Mouse (Mus musculus): ENCODE data around the gene Rora.

The Rora gene

DNA sequence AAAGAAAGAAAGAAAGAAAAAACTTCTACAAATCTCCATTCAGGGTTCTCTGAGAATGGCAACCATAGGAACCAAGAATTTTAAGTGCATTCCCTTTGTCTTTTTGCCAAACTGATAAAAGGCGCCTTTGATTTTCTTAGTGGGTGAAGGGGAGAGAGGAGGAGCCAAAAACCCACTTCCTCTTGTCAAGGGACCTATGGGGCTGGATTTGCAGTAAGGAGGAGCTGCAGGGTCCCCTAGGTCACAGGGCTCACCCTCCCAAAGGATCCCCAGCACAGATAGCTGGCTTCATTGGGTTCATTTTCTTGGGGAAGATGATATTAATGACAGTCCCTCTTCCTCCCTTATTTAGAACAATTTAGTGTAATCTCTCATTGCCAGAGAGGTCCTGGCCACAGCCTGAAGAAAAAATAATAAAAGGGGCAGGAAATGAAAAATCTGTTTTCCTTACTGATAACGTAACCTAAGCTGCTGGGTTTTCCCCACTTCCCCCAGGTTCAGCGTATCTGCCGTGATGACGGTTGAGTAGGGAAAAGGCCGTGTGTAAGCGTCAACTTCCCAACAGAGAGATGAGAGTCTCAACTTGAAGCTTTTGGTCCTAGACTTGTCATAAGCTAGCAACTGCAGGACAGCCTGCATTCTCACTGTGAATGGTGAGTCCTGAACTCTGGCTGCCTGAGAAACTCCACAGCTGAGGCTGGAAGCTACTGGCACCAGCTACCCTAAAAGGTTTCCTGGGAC lies 511.7 kb downstream of the Rora start:
- peak; percentile 32 for DNase-seq

DNA sequence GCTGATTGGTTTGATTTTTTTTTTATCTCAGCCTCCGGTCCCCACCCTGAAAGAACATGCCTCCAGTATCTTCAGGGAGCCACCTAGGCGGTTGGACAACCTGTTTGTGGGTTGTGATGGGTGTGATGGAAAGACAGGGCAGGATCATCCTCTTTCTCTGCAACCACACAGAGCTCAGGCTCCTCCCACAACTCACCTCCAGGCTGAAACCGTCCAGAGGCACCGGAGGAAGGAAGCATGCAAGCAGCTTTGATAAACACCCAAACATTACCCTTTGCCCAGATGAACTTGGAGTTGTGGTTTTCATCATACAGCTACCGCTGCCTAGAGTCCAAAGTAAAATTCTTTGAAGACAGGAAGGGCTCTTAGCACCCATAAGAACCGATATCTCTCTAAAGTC lies 520.5 kb downstream of the Rora start:
- DNase-seq, result peak; percentile 17

DNA sequence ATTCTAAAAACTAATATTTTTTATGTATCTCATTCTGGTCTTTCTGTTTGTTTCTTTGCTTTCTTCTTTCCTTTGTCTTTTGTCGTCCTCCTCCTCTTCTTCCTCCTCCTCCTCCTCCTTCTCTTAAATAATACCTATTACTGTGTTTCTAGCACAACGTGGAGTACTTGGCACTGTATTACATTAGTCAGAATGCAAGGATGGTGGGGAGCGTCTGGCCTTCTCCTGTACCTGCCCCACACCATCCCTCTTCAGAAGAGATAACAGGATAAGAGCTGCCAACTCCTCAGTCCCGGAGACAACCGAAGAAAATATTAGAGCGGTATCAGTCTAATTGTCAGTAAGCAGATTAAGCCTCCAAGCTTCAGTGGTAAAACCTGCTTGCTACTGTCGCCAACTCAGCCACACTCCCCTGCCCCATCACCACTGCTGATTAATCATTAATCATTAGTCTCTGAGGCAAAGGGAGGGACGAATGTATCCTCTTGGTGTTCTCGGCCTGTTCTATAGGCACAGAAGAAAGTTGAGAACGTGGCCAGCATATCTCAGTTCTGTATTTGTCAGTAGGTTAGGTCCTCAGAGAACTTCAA lies 521.0 kb downstream of the Rora start:
- DNase-seq, result no peak

DNA sequence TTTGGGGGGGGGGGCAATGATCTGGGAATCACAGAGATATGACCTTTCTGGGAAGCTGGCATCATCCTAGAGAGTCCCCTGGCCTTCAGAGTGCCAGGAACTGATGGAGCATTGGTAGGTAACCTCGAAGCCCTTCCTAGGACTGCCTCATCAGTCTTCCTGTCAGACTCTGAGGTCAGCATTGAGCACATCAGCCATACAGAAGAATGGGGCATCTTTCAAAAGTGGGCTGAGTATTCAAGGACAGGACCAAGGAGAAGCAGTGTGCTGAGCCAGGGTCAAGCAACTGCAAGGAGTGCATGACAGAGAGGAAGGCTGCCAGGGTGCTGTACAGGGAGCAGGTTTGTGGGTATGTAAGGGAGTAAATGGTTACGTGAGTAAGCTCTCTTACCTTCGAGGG lies 523.4 kb downstream of the Rora start:
- no peak for DNase-seq

DNA sequence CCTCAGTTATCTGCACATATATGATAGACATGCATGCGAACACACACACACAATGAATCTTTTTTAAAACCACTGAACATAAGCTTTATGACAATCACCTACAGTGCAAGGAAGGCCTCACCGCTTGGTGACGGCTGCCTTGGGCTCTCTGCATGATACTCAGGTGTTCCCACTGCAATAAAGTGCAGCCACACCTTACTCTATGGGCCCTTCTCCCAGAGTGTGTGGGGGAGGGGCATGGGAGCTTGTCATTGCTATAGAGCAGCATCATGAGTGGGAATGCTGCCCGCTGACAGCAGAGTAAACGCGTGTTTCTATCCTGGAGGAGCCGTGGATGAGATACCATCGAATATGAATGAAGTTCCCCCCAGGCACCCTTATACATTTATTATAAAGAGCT lies 525.6 kb downstream of the Rora start:
- no peak for DNase-seq

DNA sequence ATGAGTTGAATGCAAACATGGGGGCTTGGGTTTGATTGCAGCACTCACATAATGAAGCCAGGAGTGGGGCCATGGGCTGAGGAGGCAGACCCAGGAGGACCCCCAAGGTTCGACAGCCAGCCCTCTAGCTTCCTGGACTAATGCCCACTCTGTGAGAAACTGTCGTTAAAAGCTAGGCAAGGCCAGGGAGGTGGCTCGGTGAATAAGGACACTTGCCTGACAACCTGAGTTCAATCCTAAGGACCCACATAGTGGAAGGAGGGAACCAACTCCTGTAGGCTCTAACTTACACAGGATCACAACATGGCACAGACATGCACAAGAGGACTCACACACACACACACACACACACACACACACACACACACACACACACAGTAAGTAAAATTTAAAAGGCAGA lies 527.4 kb downstream of the Rora start:
- no peak for DNase-seq

DNA sequence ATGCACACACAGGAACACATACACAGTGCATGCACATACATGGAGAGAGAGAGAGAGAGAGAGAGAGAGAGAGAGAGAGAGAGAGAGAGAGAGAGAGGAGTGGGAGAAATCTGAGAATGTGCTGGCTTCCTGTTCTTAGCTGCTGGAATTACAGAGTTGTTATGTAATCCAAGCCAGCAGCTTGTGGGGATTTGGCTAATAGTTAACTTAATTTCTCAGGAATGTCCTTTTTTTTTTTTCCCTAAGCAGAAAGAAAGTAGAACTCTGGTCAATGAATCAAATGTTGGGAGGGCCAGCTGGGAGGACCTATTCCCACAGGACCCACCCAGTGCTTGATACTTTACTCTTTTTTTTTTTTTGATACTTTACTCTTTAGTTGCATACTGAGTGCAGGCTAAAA lies 527.8 kb downstream of the Rora start:
- DNase-seq, result no peak

DNA sequence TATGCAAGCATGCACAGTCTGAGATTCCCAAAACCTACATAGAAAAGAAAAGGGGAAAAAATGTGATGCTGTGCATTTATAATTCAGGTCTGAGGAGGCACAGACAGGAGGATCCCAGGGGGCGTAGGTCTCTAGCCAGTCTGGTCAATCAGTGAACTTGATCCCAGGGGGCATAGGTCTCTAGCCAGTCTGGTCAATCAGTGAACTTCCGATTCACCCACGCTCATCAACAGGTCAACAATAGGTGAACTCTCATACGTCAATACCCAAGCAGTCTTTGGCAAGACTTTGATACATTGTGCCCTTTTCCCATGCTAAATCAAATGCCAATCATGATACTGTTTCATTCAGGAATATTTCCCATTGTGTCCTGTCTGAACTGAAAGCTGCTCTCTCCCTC lies 530.3 kb downstream of the Rora start:
- DNase-seq, result no peak

DNA sequence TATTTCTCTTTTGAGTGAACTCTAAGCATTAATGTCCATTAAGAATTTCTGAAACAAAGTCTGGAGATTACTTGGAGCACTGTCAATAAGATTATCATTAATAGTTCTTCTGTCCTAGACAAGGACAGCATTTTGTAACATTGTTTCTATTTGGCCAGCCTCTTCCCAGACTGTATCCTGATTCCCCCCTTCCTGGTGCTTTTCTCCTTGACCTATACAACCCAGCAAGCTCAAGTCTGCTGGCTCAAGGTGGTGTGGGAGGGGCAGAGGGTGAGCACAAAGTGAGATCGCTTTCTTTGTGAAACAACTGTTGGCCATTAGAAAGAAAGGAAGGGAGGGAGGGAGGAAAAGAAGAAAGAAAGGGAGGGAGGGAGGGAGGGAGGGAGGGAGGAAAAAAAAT lies 537.1 kb downstream of the Rora start:
- no peak for DNase-seq

DNA sequence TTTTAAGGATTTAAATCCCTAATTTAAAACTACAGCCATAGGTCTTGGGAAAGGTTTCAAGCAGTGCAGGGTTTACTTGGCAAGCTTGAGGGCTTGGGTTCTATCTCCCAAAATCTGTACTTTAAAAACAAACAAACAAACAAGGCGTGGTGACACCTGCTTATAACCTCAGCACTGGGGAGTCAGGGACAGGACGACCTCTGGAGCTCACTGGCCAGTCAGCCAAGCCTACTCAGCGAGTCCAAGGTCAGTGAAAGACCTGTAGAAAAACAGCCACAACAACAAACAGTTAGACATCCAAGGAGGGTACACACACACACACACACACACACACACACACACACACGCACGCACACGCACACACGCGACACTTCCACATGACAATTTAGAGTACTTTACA lies 538.9 kb downstream of the Rora start:
- no peak for DNase-seq

DNA sequence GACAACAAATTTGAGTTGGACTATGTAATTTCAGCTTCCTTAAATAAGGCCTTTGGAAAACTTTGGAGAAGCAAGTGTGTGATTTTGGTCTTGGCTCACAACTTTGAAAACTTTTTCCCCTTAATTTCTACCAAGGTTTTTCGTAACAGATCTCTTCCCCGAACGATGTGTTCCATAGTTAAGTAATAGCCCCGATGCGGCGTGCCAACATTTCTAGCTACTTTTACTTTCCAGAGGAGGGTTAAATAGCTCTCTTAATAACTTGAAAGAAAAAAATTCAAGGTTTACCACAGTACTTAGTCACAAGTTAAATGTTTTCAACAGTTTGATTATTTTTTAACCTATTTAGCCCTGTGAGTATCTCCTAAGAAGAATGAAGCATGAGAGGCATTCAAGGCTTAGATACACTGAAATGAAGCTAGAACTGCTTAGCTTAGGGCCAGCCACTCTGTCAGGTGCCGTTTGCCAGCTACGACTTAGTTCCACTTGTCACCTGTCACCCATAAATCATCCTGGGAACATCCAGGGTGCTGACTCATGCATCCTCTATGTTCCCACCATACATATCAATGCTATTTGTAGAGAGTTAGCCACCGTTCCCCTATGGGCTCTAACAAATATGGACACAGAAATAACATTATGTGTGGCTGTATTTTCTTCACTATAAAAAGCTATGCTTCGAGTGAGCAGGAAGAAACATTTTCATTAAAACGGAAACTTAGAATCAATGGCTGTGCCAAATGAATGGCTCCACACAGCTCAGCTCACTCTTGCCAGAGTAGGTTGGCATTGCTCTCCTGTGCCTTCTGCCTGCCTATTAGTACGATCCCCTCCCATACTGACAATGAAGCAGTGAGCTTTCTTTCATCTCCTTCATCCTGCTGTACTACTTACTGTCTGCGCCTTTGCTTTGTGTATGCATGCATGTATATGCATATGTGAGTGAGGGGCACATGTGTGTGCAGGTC lies 541.3 kb downstream of the Rora start:
- no peak for DNase-seq

DNA sequence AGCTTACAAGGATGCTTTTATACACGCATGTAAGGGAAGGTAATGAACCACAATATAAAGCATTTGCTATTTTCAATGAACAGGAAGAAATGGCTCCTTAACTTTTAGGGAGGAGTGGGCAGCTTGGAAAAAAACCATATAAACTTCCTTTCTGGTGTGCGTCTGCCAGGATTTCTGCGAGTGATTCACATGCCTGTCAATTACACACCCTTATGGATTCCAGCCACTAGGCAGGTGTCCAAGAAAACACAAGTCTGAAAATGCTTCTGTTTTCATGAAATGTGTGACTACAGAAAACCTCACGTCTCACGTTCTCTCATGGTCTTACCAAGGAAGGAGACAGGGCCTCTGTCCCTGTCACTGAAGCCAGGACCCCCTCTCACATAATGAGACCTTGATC lies 560.2 kb downstream of the Rora start:
- DNase-seq, result no peak

DNA sequence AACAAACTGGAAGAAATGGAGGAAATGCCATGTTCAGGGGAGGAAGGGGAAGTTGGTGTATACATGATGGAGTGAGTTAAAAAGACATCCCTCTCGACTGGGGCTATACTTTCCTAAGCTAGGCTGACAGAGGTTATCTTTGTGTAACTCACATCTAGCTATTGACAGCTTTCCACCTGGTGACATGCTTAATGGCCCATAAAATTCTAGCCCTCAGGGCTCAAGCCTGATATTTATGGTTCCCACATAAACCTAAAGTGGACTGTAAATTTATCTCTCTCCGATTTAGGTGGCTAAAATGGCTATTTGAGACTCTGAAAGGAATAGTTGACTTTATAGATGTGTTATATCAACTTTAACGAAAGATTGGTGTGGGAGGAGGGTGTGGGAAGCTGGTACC lies 571.3 kb downstream of the Rora start:
- no peak for DNase-seq

DNA sequence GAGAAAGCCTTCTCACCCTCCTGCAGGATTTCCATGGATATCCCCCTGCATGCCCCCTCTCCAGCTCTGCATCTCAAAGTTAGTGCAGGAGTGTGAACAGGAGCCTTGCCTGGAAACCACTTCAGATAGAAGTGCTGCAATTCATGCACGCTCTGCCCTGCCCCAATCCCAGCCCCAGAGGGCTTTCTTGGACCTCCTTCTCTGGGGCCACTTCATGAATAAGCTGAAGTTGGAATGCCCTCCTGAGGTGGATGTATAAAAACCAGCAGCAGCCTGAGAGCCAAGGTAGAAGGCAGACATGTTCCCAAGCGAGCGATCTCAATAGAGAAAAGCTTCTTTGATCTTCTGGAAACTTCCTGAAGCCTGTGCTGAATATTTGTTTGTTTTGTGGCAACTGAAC lies 572.8 kb downstream of the Rora start:
- peak; percentile 14 for DNase-seq

DNA sequence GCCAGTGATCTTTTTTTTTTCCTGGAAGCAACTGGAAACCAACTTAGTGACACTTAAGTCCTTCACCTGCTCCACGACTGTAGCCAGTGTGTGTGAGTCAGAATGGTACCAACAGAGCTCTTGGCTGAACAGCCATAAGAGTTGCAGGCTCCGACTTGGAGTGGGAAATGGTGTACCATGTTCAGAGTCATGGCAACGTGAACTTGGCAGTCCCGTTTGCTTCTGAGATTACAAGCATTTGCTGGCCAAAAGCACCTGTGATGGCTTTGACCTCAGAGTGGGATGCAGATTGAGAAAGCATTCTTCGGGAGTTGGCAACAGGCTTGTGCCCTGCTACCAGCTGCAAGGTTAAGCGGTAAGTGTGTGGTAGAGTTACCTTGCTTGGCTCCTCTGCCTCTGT lies 574.2 kb downstream of the Rora start:
- no peak for DNase-seq

DNA sequence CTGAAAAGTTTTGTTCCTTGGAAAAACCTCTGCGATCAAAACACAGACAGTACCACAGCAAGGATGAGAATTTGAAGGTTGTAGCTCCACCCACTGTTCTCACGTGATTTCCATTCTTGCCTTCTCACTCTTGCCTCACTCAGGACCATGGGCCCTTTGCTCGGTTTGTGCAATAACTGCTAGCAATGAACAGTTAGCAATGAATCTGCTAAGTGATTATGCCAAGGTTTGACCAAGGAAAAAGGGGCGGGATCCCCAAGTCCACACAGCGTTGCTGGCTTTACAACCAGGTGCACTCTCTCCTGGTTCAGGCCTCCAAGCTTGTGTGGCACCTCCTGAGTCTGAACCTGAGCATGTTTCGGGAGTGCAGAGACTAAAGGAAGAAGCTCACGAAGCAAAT lies 576.3 kb downstream of the Rora start:
- no peak for DNase-seq

DNA sequence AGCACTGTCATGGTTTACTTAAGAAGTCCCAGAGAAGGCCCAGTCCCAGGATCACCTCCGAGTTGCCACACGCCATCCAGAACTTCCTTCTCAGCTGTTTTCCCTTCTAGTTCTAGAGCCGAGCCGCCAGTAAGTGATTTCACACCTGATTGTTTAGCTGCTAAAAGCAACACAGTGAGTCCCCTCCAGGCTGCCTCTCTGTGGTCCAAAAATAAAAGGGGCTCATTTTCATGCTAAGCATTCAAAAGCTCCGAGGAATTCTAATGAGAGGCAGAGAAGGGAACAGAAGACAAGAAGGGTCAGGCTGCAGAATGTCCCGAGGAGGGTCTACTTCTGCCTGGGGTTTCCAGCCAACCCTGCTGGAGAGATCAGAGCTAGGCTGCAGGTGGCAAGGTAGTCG lies 580.9 kb downstream of the Rora start:
- no peak for DNase-seq

DNA sequence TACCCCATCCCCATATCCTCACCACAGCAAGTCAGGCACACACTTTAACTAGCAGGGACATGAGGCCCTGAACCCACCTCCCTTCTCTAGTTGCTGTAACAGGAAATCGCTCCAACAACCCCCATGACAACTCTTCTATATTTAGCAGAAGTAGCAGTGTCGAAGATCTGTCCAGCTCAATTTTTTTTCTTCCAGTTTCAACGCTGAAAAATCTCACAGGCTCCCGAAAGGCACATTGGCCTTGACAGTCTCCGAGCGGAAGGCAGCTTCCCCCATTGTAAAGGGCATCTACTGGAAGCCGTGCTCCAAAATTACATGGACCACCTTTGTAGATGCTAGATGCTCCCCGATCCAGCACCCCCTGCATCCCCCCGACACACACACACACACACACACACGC lies 583.7 kb downstream of the Rora start:
- peak; percentile 15 for DNase-seq

DNA sequence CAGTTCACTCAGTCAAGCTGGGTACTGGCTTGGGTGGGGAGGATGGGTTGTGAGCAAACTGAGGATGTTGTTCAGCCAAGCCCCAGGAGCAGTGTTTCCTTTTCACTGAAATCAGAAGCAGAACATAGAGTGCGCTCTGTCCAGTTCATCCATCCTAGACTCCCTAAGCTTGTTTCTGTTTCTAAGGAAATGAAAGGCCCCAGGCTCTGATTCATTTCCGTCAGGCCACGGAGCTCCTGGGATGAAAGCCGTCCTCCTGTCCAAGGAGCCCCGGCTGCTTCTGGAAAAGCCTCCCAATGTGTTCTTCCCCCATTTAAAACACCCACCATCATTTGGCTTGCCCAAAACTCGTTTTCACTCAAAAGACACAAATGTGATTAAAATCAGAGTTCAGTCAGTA lies 589.0 kb downstream of the Rora start:
- no peak for DNase-seq

DNA sequence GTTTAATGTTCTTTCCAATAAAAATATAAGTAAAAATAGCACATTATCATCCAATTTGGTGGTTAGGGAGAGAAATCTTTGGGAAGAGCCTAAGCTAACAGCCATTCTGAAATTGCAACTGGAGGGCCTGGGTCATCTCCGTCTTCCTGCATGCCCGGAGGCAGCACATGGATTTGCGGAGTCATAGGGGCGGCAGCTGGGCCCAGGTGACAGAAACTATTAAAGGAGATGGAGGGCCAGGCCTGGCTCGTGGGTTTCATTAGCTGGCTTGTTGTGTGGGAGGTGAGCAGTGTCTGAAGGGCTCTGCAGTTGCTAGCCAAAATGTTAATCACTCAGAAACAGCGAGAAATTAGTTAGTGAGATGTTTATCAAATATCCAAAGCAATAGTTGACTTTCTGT lies 590.0 kb downstream of the Rora start:
- no peak for DNase-seq

DNA sequence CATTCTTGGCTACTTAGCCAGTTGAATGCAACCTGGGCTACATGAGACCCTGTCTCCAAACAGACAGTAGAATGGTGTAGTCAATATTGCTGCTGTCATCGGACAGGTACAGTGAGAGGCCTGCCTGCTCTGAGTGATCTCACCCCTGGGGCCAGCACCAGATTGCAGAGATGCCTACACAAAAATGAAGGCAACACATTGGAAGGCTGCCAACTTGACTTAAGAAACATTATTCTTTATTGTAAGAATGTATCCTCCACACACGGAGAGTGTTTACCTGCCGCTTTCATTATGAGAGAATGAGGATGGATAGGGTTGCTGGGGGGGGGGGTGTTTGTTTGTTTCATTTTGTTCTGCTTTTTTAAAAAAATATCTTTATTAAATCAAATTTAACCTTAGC lies 592.6 kb downstream of the Rora start:
- DNase-seq, result no peak

DNA sequence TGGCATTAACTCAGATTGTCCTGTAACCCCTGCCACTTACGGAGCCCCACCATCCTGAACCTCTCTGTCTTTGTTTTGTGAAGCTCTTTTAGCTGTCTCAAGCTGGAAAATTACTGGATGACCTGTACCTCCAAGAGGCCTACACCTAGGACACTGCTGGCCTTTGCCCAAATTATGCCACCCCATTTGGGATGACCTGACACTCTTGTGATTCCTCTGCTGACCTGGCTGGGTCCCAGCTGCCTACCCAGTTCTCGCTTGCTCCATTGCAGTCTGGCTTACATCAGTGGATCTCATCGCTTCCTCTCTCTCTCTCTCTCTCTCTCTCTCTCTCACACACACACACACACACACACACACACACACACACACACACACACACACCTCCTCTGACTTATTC lies 596.0 kb downstream of the Rora start:
- DNase-seq, result no peak

DNA sequence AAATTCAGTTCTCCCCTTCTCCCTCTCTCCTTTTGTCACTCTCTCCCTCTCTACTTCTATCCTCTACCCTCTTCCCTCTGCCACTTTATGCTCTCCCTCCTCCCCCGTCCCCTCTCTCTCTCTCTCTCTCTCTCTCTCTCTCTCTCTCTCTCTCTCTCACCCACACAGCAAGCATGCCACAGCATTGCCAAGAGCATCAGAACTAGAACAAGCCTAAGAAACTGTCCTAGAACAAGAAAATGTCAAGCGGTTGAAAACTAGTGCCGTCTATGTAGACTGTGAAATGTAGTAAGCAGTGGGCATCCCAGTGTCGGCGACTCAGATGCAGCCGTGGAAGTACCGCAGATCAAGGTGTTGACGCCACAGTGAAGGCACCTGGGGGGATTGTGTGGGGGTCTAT lies 596.7 kb downstream of the Rora start:
- DNase-seq, result no peak

DNA sequence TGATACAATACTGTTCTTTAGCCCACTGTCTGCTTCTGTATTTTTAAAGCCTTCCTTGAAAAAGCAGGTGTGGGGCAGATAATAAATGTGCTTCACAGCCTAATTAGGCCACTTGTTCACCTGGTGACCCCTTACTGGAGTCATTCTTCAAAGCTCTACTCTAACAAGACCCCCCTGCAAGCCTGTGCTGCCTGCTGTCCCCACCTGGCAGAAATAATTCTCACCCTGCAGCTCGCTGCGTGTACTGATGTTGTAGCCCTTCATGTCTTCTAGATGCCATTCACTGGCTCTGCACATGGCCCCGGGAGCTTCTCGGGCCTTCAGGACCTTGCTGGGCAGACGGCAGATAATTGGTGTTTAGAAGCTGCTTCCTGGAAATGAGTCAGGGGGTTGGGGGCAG lies 604.9 kb downstream of the Rora start:
- no peak for DNase-seq

Data from thymus, postnatal 4 days (tissue).